Mouse (Mus musculus) CH12.LX (cell line): Measurements from ENCODE around the gene Ptprg. TPM values are rescaled to one million over a fixed set of nuclear protein-coding genes. Genes with fewer than 3 reads are reported as not detected.

ENCODE experiments used
- DNase-seq: peaks from one replicate; pipeline ENCODE4 v3.0.0-alpha.2; 2013; ENCODE audit errors: extremely low read depth
- H3K27ac ChIP-seq: 2 replicates; pipeline ENCODE4 v1.5.1; 2012; ENCODE audit warnings: low read depth, mild to moderate bottlenecking, control low read depth, moderate library complexity; ENCODE audit not compliant: insufficient read depth
- H3K27me3 ChIP-seq: replicated peaks from 2 replicates; pipeline ENCODE3; 2012; ENCODE audit warnings: inconsistent platforms
- H3K36me3 ChIP-seq, 2 experiments: replicated peaks in 1 of 2; 2 replicates each; pipeline versions ENCODE3 to v1.6.1; 2012; ENCODE audit warnings: inconsistent platforms in 1 of 2, low read length in 1 of 2, mild to moderate bottlenecking in 1 of 2, mixed read lengths in 1 of 2, moderate library complexity in 1 of 2; ENCODE audit not compliant: control insufficient read depth in 1 of 2, insufficient read depth in 1 of 2
- H3K4me1 ChIP-seq, 2 experiments: 2 replicates each; pipeline ENCODE4 v1.6.1; 2012; ENCODE audit warnings: inconsistent platforms in 1 of 2, moderate library complexity in 1 of 2; ENCODE audit not compliant: insufficient read depth in 2 of 2, control insufficient read depth in 1 of 2
- H3K4me2 ChIP-seq: 2 replicates; pipeline ENCODE4 v1.6.1; 2012; ENCODE audit warnings: low read depth, mild to moderate bottlenecking, control low read depth; ENCODE audit not compliant: poor library complexity, insufficient read depth, severe bottlenecking
- H3K4me3 ChIP-seq, 3 experiments: fragments of 150-350 bp in 1 of 3; sonication (generic) in 1 of 3; replicated peaks in 1 of 3; 2 replicates each; pipeline versions ENCODE3 to v1.5.1; 2011 to 2012; ENCODE audit warnings: low read depth in 2 of 3, low read length in 2 of 3, mild to moderate bottlenecking in 2 of 3, moderate library complexity in 2 of 3, control low read depth in 1 of 3, improper control_type of control experiment in 1 of 3, inconsistent platforms in 1 of 3, mixed read lengths in 1 of 3; ENCODE audit not compliant: poor library complexity in 1 of 3
- H3K79me2 ChIP-seq: replicated peaks from 2 replicates; pipeline ENCODE4 v1.6.1; 2012; ENCODE audit warnings: mild to moderate bottlenecking, moderate library complexity; ENCODE audit not compliant: control insufficient read depth, poor library complexity, insufficient read depth, severe bottlenecking; ENCODE audit errors: extremely low read depth
- H3K9ac ChIP-seq: 2 replicates; pipeline ENCODE4 v1.6.1; 2012; ENCODE audit warnings: low read depth, mild to moderate bottlenecking, control low read depth, moderate library complexity; ENCODE audit not compliant: insufficient read depth
- H3K9me3 ChIP-seq: replicated peaks from 2 replicates; pipeline ENCODE3; 2012; ENCODE audit warnings: low read length, inconsistent platforms, mixed read lengths
- CHD1 ChIP-seq: IDR thresholded peaks from 2 replicates; pipeline ENCODE4 v1.6.1; 2012; ENCODE audit warnings: low read depth, low read length, improper control_type of control experiment, inconsistent platforms
- CHD2 ChIP-seq: IDR thresholded peaks from 2 replicates; pipeline ENCODE4 v1.6.1; 2011; ENCODE audit warnings: low read length, improper control_type of control experiment
- E2F4 ChIP-seq: IDR thresholded peaks from 2 replicates; pipeline ENCODE4 v1.6.1; 2011; ENCODE audit warnings: low read depth, low read length, improper control_type of control experiment; ENCODE audit not compliant: insufficient replicate concordance
- ELF1 ChIP-seq: IDR thresholded peaks from 2 replicates; pipeline ENCODE4 v1.6.1; 2014; ENCODE audit warnings: low read depth, mild to moderate bottlenecking, inconsistent platforms, low read length, improper control_type of control experiment
- EP300 ChIP-seq: IDR thresholded peaks from 2 replicates; pipeline ENCODE4 v1.6.1; 2011; ENCODE audit warnings: low read length, improper control_type of control experiment
- ETS1 ChIP-seq: conservative IDR thresholded peaks from 2 replicates; pipeline ENCODE4 v1.6.1; 2012; ENCODE audit warnings: low read depth, mild to moderate bottlenecking, inconsistent platforms, low read length, improper control_type of control experiment, moderate library complexity
- IRF4 ChIP-seq: IDR thresholded peaks from 2 replicates; pipeline ENCODE4 v1.6.1; 2014; ENCODE audit warnings: low read depth, mild to moderate bottlenecking, inconsistent platforms, low read length, improper control_type of control experiment
- MAFK ChIP-seq: IDR thresholded peaks from 2 replicates; pipeline ENCODE4 v1.6.1; 2011; ENCODE audit warnings: low read length, improper control_type of control experiment; ENCODE audit not compliant: insufficient replicate concordance
- MAZ ChIP-seq: IDR thresholded peaks from 2 replicates; pipeline ENCODE4 v1.6.1; 2012; ENCODE audit warnings: low read depth, mild to moderate bottlenecking, inconsistent platforms, low read length, improper control_type of control experiment, moderate library complexity
- MEF2A ChIP-seq: IDR thresholded peaks from 2 replicates; pipeline ENCODE4 v1.6.1; 2014; ENCODE audit warnings: low read depth, mild to moderate bottlenecking, inconsistent platforms, low read length, improper control_type of control experiment, borderline replicate concordance
- MXI1 ChIP-seq: IDR thresholded peaks from 2 replicates; pipeline ENCODE4 v1.6.1; 2011; ENCODE audit warnings: mild to moderate bottlenecking, low read depth, low read length, improper control_type of control experiment
- NRF1 ChIP-seq: IDR thresholded peaks from 2 replicates; pipeline ENCODE4 v1.6.1; 2014; ENCODE audit warnings: low read depth, mild to moderate bottlenecking, inconsistent platforms, low read length, improper control_type of control experiment, moderate library complexity
- POLR2AphosphoS2 ChIP-seq: IDR thresholded peaks from 2 replicates; pipeline ENCODE4 v1.6.1; 2011; ENCODE audit warnings: low read depth, low read length, improper control_type of control experiment
- RAD21 ChIP-seq: IDR thresholded peaks from 2 replicates; pipeline ENCODE4 v1.6.1; 2011; ENCODE audit warnings: low read depth, mild to moderate bottlenecking, low read length, improper control_type of control experiment, moderate library complexity
- SIN3A ChIP-seq: IDR thresholded peaks from 2 replicates; pipeline ENCODE4 v1.6.1; 2012; ENCODE audit warnings: low read length, improper control_type of control experiment, inconsistent platforms
- SMC3 ChIP-seq: IDR thresholded peaks from 2 replicates; pipeline ENCODE4 v1.6.1; 2011; ENCODE audit warnings: low read depth, low read length, improper control_type of control experiment
- TBP ChIP-seq: conservative IDR thresholded peaks from 2 replicates; pipeline ENCODE4 v1.6.1; 2011; ENCODE audit warnings: low read depth, low read length, improper control_type of control experiment
- TCF12 ChIP-seq: IDR thresholded peaks from 2 replicates; pipeline ENCODE4 v1.6.1; 2014; ENCODE audit warnings: low read depth, mild to moderate bottlenecking, inconsistent platforms, low read length, improper control_type of control experiment
- UBTF ChIP-seq: IDR thresholded peaks from 2 replicates; pipeline ENCODE4 v1.6.1; 2012; ENCODE audit warnings: low read depth, mild to moderate bottlenecking, inconsistent platforms, low read length, improper control_type of control experiment, moderate library complexity
- USF1 ChIP-seq: IDR thresholded peaks from 2 replicates; pipeline ENCODE4 v1.6.1; 2014; ENCODE audit warnings: low read depth, mild to moderate bottlenecking, inconsistent platforms, low read length, improper control_type of control experiment
- USF2 ChIP-seq: conservative IDR thresholded peaks from 2 replicates; pipeline ENCODE4 v1.6.1; 2011; ENCODE audit warnings: low read depth, low read length, improper control_type of control experiment
- ZC3H11A ChIP-seq: IDR thresholded peaks from 2 replicates; pipeline ENCODE4 v1.6.1; 2012; ENCODE audit warnings: low read depth, mild to moderate bottlenecking, inconsistent platforms, low read length, improper control_type of control experiment
- ZKSCAN1 ChIP-seq: IDR thresholded peaks from 2 replicates; pipeline ENCODE4 v1.6.1; 2012; ENCODE audit warnings: low read depth, inconsistent platforms, low read length, improper control_type of control experiment, borderline replicate concordance
- ZMIZ1 ChIP-seq: IDR thresholded peaks from 2 replicates; pipeline ENCODE4 v1.6.1; 2012; ENCODE audit warnings: low read depth, mild to moderate bottlenecking, inconsistent platforms, low read length, improper control_type of control experiment
- ZNF384 ChIP-seq: IDR thresholded peaks from 2 replicates; pipeline ENCODE4 v1.6.1; 2012; ENCODE audit warnings: low read depth, low read length, improper control_type of control experiment, inconsistent platforms
- dilution Hi-C: fragments of 300-500 bp; cut with MboI; formaldehyde crosslinking; loops from 2 replicates; pipeline ENCODE4 v1.14.3; 2020; ENCODE audit warnings: low sequenced_read_pairs; ENCODE audit not compliant: extremely low pct_unique_long_range_greater_than_20kb, extremely low pct_ligation_motif_present
- in situ Hi-C: fragments of 300-500 bp; cut with MboI; formaldehyde crosslinking; loops from 3 replicates; pipeline ENCODE4 v1.14.3; 2019; ENCODE audit warnings: low sequenced_read_pairs, low pct_ligation_motif_present, low pct_unique_long_range_greater_than_20kb, mixed read lengths
- polyA plus RNA-seq: library from polyadenylated mRNA; unstranded; fragments of >175 nt; gene quantifications from 2 replicates; pipeline ENCODE4 v1.2.1, GENCODE M21; 2012; ENCODE audit warnings: low read depth; ENCODE audit not compliant: insufficient read length
- total RNA-seq, 2 experiments: library from RNA; depleted of rRNA; stranded (reverse); fragments of 300-350 nt in 1 of 2; fragments of >200 nt in 1 of 2; gene quantifications; 2 replicates each; pipeline ENCODE4 v1.2.3; 2012 to 2014

Gene Ptprg
- total and polyA plus RNA-seq, 3 experiments = 0.08 TPM; not detected in 2

GRCm38 (mm10) chr14:12114016-12114415, 560.7 kb downstream of the Ptprg start:
- Histone ChIP-seq H3K27me3 (no peaks in the 10 kb centered on the region), H3K4me3 (no peak overlapping the region), H3K4me2 (no peak overlapping the region), H3K9ac (no peak overlapping the region), H3K79me2 (no peaks in the 10 kb centered on the region), H3K27ac (no peak overlapping the region), H3K9me3 (no peaks in the 10 kb centered on the region), H3K36me3 (no peaks in the 10 kb centered on the region)
- DNase-seq = no peak
- dilution Hi-C loops = no loop called here
- TF ChIP-seq E2F4 (no peak), NRF1 (no peak), MAFK (no peak), TBP (no peak), MAZ (no peak), ZNF384 (no peak), ZC3H11A (no peak), EP300 (no peak), TCF12 (no peak), USF1 (no peak), ETS1 (no peak), ELF1 (no peak), MXI1 (no peak)
- TF ChIP-seq, all 38 proteins: peak for 0
- in situ Hi-C loops = no loop called here
- H3K4me1 ChIP-seq = no peaks in the 10 kb centered on the region

GRCm38 (mm10) chr14:12119260-12119659, 565.9 kb downstream of the Ptprg start:
- Histone ChIP-seq H3K9me3 (no peaks in the 10 kb centered on the region), H3K4me3 (no peak overlapping the region), H3K4me1 (no peaks in the 10 kb centered on the region), H3K27me3 (no peaks in the 10 kb centered on the region), H3K36me3 (no peaks in the 10 kb centered on the region), H3K4me2 (no peak overlapping the region), H3K27ac (no peak overlapping the region), H3K79me2 (no peaks in the 10 kb centered on the region), H3K9ac (no peak overlapping the region)
- TF ChIP-seq IRF4 (no peak), CHD1 (no peak), SIN3A (no peak), UBTF (no peak), USF2 (no peak), ZC3H11A (no peak), CHD2 (no peak), MAFK (no peak), ZMIZ1 (no peak), ZKSCAN1 (no peak), ELF1 (no peak), MEF2A (no peak), POLR2AphosphoS2 (no peak), EP300 (no peak), SMC3 (no peak), E2F4 (no peak), RAD21 (no peak)
- dilution Hi-C loops = no loop called here
- in situ Hi-C loops = no loop called here
- no peak for DNase-seq
